Mouse (Mus musculus) intestine, embryonic 16.5 days (tissue): ENCODE measurements at regions not wholly inside any gene's neighbourhood (a gene's known extent, or its start where the extent isn't known, plus 50 kb on each side); places are given as distances from the start of the nearest gene placed in this dataset.
"Not testable (repeated sequence)": the region's sequence is repeated elsewhere in the genome, so short reads cannot be mapped to it uniquely, and the experiment has no call there.

Experiments
- ATAC-seq: fragments of 200-750 bp; cut with Nextera tagmentation; 2 replicates; pipeline ENCODE4 v1.8.0; 2017; ENCODE audit warnings: moderate TSS enrichment, moderate library complexity
- H3K27ac ChIP-seq: fragments of 300-500 bp; sonication (generic); 2 replicates; pipeline ENCODE4 v1.5.1; 2014; ENCODE audit warnings: mild to moderate bottlenecking, low read length
- H3K27me3 ChIP-seq: fragments of 300-500 bp; sonication (generic); replicated peaks from 2 replicates; pipeline ENCODE4 v1.6.1; 2014; ENCODE audit warnings: low read length, control low read depth, mixed read lengths; ENCODE audit not compliant: control insufficient read depth, insufficient read depth
- H3K36me3 ChIP-seq: fragments of 300-500 bp; sonication (generic); 2 replicates; pipeline ENCODE4 v1.6.1; 2014; ENCODE audit warnings: low read length, control low read depth; ENCODE audit not compliant: control insufficient read depth, insufficient read depth
- H3K4me1 ChIP-seq: fragments of 300-500 bp; sonication (generic); 2 replicates; pipeline ENCODE4 v1.6.1; 2014; ENCODE audit warnings: low read length, control low read depth, mixed read lengths; ENCODE audit not compliant: control insufficient read depth, insufficient read depth
- H3K4me2 ChIP-seq: fragments of 300-500 bp; sonication (generic); 2 replicates; pipeline ENCODE4 v1.6.1; 2014; ENCODE audit warnings: low read depth, low read length, control low read depth
- H3K4me3 ChIP-seq: fragments of 300-500 bp; sonication (generic); 2 replicates; pipeline ENCODE4 v1.5.1; 2014; ENCODE audit warnings: mild to moderate bottlenecking, low read length
- H3K9ac ChIP-seq: fragments of 300-500 bp; sonication (generic); 2 replicates; pipeline ENCODE4 v1.6.1; 2014; ENCODE audit warnings: low read depth, low read length
- H3K9me3 ChIP-seq: fragments of 300-500 bp; sonication (generic); 2 replicates; pipeline ENCODE4 v1.6.1; 2016; ENCODE audit warnings: low read length, control low read depth; ENCODE audit not compliant: control insufficient read depth
- WGBS: fragments of 180-500 bp; shearing (Covaris S2); extraction: QIAGEN DNeasy Blood & Tissue Kit; methylation state at CpG from one replicate; pipeline ENCODE4 v1.1.7; 2014; 5-methylcytosine and 5-hydroxymethylcytosine counted together

DNA sequence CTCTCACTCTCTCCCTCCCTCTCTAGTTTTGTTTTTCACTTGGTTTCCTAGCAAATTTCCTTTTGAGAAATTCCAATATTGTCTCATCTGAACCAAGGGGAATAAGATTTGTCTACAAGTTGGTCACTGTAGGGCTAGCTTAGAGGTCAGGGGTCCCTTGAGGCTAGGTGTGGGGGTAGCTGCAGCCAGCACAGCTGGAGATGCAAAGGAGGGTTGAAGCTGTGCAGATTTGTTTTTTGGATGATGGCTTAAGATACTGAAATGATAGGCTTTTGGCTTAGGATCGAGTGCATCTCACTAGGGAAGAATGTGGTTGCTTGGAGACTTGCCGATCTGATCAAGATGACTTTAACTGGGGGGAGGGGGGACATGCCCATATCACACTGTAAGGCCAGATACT is 88.3 kb upstream of the Tmem28 start:
- H3K9me3 ChIP-seq = no peaks in the 10 kb centered on the region
- 57% methylated on average over 2 of the region's 2 CpGs for WGBS
- ATAC-seq = no peak

DNA sequence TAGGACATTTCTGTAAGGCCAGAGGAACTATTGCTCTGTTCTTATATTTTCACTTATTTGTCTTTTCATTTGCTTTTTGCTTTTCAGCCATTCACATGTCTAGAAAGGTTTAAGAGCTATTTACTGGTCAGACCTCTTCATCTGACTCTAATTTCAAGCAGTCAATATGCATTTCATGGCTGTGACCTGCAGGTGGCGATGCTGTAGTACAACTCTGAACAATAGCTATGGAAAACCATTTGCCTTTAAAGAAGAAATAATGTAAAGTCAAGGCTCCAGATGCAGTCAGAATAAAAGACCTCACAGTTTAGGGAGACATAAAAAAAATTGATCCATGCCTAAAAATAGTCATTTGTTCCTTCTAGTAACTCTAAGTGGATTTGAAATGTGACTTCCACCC is 95.7 kb upstream of the Tmem28 start:
- Histone ChIP-seq H3K4me2 (no peak overlapping the region), H3K36me3 (no peaks in the 10 kb centered on the region), H3K4me1 (no peaks in the 10 kb centered on the region), H3K27me3 (0 out of 2 replicates have a peak, but pooled peaks cover 1% of the 10 kb centered on the region), H3K9ac (no peak overlapping the region), H3K9me3 (no peaks in the 10 kb centered on the region), H3K27ac (no peak overlapping the region), H3K4me3 (no peak overlapping the region)
- no peak for ATAC-seq
- 7% methylated on average over 1 of the region's 1 CpGs for WGBS

More for the DNA sequence above, 88.3 kb upstream of the Tmem28 start:
- 0 out of 2 replicates have a peak, but pooled peaks cover 11% of the 10 kb centered on the region for H3K27me3 ChIP-seq
- no peaks in the 10 kb centered on the region for H3K36me3 ChIP-seq
- no peak overlapping the region for H3K9ac ChIP-seq
- H3K4me2 ChIP-seq = no peak overlapping the region
- no peaks in the 10 kb centered on the region for H3K4me1 ChIP-seq
- no peak overlapping the region for H3K27ac ChIP-seq
- H3K4me3 ChIP-seq = no peak overlapping the region

DNA sequence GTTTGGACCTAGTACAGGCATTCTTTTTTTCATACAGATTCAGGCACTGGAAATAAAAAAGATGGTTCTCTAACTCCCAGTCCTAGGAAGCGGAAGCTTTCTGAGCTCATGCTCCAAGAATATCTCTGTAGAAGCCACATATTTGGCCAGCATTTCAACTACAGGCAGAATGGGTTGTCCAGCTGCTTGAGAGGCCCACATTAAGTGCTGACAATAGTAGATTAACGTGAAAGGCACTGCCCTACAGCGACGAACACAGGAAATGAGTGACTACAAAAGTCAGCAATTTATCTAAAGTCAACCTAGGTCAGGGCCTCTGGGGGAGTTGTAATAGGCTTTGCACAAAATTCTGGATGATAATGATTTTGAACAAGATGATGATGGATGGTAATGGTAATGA is 125.5 kb upstream of the Tmem28 start:
- Histone ChIP-seq H3K27me3 (no peaks in the 10 kb centered on the region), H3K4me2 (no peak overlapping the region), H3K9me3 (no peaks in the 10 kb centered on the region), H3K9ac (no peak overlapping the region), H3K36me3 (no peaks in the 10 kb centered on the region), H3K4me3 (no peak overlapping the region), H3K27ac (no peak overlapping the region), H3K4me1 (no peaks in the 10 kb centered on the region)
- ATAC-seq = no peak
- WGBS = 52% methylated on average over 4 of the region's 4 CpGs

DNA sequence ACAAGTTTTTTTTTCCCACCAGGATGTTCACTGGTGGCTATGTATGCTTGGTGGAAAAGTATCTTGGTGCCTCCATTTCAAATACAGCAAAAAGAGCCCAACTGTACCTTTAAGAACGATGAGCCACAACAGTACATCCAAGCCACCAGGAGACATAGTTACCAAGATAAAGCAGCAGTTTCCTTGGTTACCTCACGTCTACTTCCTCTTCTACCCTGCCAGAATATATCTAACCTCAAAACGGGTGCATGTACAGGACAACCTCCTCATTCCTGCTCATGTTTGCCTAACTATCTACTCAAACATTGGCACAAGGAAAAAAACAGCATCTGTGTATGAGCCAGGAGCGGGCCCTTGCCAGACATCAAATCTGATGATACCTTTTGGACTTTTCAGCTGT is 129.8 kb upstream of the Tmem28 start:
- H3K27me3 ChIP-seq = no peaks in the 10 kb centered on the region
- H3K4me2 ChIP-seq = no peak overlapping the region
- no peak for ATAC-seq
- no peaks in the 10 kb centered on the region for H3K4me1 ChIP-seq
- WGBS = 57% methylated on average over 4 of the region's 4 CpGs
- no peak overlapping the region for H3K4me3 ChIP-seq
- no peak overlapping the region for H3K27ac ChIP-seq
- H3K36me3 ChIP-seq = no peaks in the 10 kb centered on the region
- no peaks in the 10 kb centered on the region for H3K9me3 ChIP-seq
- H3K9ac ChIP-seq = no peak overlapping the region

DNA sequence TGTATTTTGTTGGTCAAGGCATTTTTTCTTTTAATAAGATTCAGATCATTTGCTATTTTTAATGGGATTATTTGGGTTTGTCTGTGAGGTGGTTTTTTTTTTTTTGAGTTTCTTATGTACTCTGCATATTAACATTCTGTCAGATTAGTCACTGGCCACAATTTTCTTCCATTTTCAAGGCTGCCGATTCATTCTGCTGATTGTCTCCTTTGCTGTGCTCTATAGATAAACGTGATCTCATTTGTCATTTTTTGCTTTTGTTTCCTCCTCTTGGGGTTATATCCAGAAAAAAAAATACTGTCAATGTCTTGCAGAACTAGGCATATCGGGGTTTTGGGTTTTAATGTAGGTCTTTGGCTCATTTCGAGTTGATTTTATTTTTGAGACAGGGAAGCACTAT is 131.1 kb upstream of the Tmem28 start:
- Histone ChIP-seq H3K27ac (no peak overlapping the region), H3K36me3 (no peaks in the 10 kb centered on the region), H3K9ac (no peak overlapping the region), H3K4me3 (no peak overlapping the region), H3K9me3 (no peaks in the 10 kb centered on the region), H3K4me1 (no peaks in the 10 kb centered on the region), H3K27me3 (no peaks in the 10 kb centered on the region), H3K4me2 (no peak overlapping the region)
- WGBS = 71% methylated on average over 4 of the region's 4 CpGs
- ATAC-seq = no peak

DNA sequence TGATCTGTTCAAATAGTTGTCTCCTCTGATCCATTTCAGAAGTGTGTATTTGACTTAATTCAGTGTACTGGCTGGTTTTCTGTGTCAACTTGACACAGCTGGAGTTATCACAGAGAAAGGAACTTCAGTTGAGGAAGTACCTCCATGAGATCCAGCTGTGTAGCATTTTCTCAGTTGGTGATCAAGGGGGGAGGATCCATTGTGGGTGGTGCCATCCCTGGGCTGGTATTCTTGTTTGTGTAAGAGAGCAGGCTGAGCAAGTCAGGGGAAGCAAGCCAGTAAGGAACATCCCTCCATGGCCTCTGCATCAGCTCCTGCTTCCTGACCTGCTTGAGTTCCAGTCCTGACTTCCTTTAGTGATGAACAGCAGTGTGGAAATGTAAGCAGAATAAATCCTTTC is 138.3 kb upstream of the Tmem28 start:
- not testable (repeated sequence) for H3K4me3 ChIP-seq, H3K27ac ChIP-seq, H3K9ac ChIP-seq, H3K27me3 ChIP-seq, ATAC-seq, H3K4me2 ChIP-seq, H3K36me3 ChIP-seq, H3K9me3 ChIP-seq, H3K4me1 ChIP-seq

DNA sequence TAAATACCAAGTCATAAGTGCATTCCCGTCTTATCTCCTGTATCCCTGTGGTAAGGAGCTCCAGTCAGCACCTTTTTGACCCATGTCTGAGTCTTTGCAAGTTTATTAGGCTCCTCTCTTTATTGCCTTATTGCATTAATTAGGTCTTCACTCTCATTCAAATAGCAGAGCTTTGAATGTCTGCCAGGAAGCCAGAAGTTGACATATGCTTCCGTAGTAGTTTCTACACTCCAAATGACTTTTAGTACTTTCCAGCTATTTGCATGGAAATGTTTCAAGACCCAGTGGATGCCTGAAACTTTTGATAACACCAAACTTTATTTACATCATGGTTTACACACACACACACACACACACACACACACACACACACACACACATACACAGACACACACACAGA is 153.2 kb upstream of the Tmem28 start:
- Histone ChIP-seq H3K27me3 (peaks cover 7% of the 10 kb centered on the region; the same call in 1 of the 2 replicates), H3K36me3 (no peaks in the 10 kb centered on the region)
- no peak for ATAC-seq

DNA sequence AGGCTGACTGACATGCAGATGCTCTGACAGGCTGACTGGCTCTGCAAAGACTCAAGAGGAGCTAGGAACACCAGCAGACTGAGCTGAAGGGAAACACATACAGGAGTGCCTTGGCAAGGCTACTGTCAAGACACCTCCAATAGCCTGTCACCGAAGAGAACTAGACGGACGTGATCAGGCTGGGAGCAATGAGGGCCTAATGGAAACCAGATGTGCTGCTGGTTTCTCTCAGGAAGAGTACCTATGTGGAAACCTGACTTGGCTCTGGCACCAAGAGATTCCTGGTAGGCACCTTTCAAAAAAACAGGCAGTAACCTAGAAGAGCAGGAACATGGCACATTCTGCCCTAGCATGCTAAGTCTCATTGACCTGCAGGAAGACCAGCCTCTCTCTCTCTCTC is 158.3 kb upstream of the Tmem28 start:
- H3K27ac ChIP-seq = no peak overlapping the region

More for the DNA sequence above, 153.2 kb upstream of the Tmem28 start:
- Histone ChIP-seq H3K4me1 (no peaks in the 10 kb centered on the region), H3K9ac (no peak overlapping the region), H3K27ac (no peak overlapping the region), H3K9me3 (no peaks in the 10 kb centered on the region), H3K4me3 (no peak overlapping the region), H3K4me2 (no peak overlapping the region)
- WGBS = 64% methylated on average over 2 of the region's 2 CpGs

DNA sequence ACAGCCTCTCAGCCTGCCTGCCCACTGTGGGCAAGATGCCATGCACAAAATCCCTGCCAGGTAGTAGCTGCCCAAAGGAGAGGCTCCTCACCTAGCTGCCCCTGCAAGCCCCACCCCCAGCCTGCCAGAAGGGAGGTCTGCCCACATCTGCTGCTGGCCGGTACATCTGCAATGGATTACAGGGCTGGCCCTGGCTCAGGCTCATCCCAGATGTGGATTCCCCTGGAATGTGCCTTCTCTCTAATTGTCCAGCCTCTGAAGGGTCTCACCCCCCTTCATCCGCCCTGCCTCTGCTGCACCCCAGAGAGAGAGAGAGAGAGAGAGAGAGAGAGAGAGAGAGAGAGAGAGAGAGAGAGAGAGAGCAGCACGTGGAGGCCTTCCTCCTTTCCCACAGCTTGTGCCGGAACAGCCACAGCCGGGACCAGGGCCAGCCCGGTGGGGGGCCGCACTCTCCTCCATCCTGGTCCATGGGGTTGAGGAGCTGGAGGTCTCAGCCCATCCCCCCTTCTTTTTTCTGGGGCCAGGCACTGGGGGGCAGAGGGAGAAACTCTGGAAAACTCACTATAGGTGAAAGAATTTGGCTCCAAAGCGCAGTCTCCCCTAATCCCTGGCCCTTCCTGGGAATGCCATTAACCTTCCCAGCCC is 161.2 kb upstream of the Tmem28 start:
- no peak for ATAC-seq
- WGBS = 50% methylated on average over 7 of the region's 8 CpGs
- no peak overlapping the region for H3K4me2 ChIP-seq
- H3K27me3 ChIP-seq = peaks cover 11% of the 10 kb centered on the region
- no peaks in the 10 kb centered on the region for H3K9me3 ChIP-seq
- no peak overlapping the region for H3K9ac ChIP-seq
- no peak overlapping the region for H3K27ac ChIP-seq
- no peaks in the 10 kb centered on the region for H3K36me3 ChIP-seq
- H3K4me1 ChIP-seq = no peaks in the 10 kb centered on the region
- no peak overlapping the region for H3K4me3 ChIP-seq

More for the DNA sequence above, 158.3 kb upstream of the Tmem28 start:
- Histone ChIP-seq H3K4me3 (no peak overlapping the region), H3K27me3 (peaks cover 8% of the 10 kb centered on the region), H3K4me2 (no peak overlapping the region), H3K9ac (no peak overlapping the region), H3K36me3 (no peaks in the 10 kb centered on the region), H3K9me3 (no peaks in the 10 kb centered on the region), H3K4me1 (no peaks in the 10 kb centered on the region)
- 72% methylated on average over 3 of the region's 3 CpGs for WGBS
- ATAC-seq = no peak
